Comparison of ENCODE assay signal across 8 mouse cellular contexts in the genomic region with DNA sequence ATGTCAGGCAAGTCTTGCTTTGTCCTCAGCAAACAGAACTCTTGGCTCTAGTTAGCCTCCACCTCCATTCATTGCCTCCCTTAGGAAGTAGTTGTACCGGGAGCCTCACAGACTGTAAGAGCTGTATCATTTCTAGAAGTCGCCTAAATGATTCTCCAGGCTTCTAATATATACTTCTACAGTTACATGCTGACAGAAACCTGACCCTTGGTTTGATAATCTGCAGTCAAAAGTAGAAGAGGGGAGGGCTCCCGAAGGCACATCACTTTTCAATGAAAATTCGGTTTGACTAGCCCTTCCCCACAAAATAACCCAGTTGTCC. TPM values are rescaled to one million over a fixed set of nuclear protein-coding genes. Genes with fewer than 3 reads are reported as not detected.
DNase-seq lines count a peak whose midpoint lies in the region; ATAC-seq and TF ChIP-seq lines count a peak whose summit lies in the region.

No protein-coding gene starts in this region.

- no peaks in the 10 kb centered on the region for H3K9me3 ChIP-seq in kidney, embryonic 15.5 days (replicated peaks)
- H3K9me3 ChIP-seq in forebrain, postnatal 0 days (ENCODE audit: low read length): no peaks in the 10 kb centered on the region
- H3K9me3 ChIP-seq in megakaryocyte, embryonic 14.5 days: no peaks in the 10 kb centered on the region

- 19% methylated on average over 4 of the region's 4 CpGs for WGBS in kidney, embryonic 15.5 days
- 2% methylated on average over 4 of the region's 4 CpGs for WGBS in bone marrow, adult 2 months
- WGBS in forebrain, postnatal 0 days: 26% methylated on average over 4 of the region's 4 CpGs

- ATAC-seq in kidney, embryonic 15.5 days (replicated peaks; ENCODE audit: low FRiP score): no peak
- no peak for ATAC-seq in forebrain, postnatal 0 days

- peak overlapping the region; percentile 52 for H3K4me2 ChIP-seq in kidney, embryonic 15.5 days
- H3K4me2 ChIP-seq in forebrain, postnatal 0 days (ENCODE audit: low read depth): no peak overlapping the region

- TF ChIP-seq POLR2A in bone marrow, adult 2 months (IDR thresholded peaks at IDR 0.05; ENCODE audit: borderline replicate concordance, control insufficient read depth, low read depth, low read length): no peak

- H3K4me1 ChIP-seq in kidney, embryonic 15.5 days: peaks cover 95% of the 10 kb centered on the region
- peaks cover 11% of the 10 kb centered on the region for H3K4me1 ChIP-seq in bone marrow, adult 2 months (ENCODE audit: control insufficient read depth, insufficient read depth, low read length)
- H3K4me1 ChIP-seq in forebrain, postnatal 0 days (ENCODE audit: insufficient read depth): peaks cover 8% of the 10 kb centered on the region; the same call in 1 of the 2 replicates
- H3K4me1 ChIP-seq in megakaryocyte, embryonic 14.5 days: peaks cover 85% of the 10 kb centered on the region

- peak overlapping the region; percentile 33 for H3K9ac ChIP-seq in kidney, embryonic 15.5 days
- H3K9ac ChIP-seq in forebrain, postnatal 0 days: no peak overlapping the region

- DNase-seq in kidney, postnatal 4 days: no peak
- DNase-seq in forebrain, postnatal 0 days: no peak
- no peak for DNase-seq in yolk sac, embryonic 10.5 days (ENCODE audit: low spot score)
- DNase-seq in right cerebral cortex, adult 18-20 months: no peak
- DNase-seq in urinary bladder, postnatal 14 days (ENCODE audit: low spot score): no peak

- H3K27ac ChIP-seq in kidney, embryonic 15.5 days: peak overlapping the region; percentile 94
- H3K27ac ChIP-seq in bone marrow, adult 2 months (ENCODE audit: control insufficient read depth, insufficient read depth, low read depth, low read length, poor library complexity): peak overlapping the region; percentile 95
- peak overlapping the region; percentile 29; the same call in 1 of the 2 replicates for H3K27ac ChIP-seq in forebrain, postnatal 0 days (ENCODE audit: low read depth, low read length)

- H3K27me3 ChIP-seq in kidney, embryonic 15.5 days: no peaks in the 10 kb centered on the region
- H3K27me3 ChIP-seq in forebrain, postnatal 0 days (ENCODE audit: insufficient read depth, low read length): no peaks in the 10 kb centered on the region
- no peaks in the 10 kb centered on the region for H3K27me3 ChIP-seq in megakaryocyte, embryonic 14.5 days (replicated peaks)

- H3K36me3 ChIP-seq in kidney, embryonic 15.5 days: peaks cover 29% of the 10 kb centered on the region
- no peaks in the 10 kb centered on the region for H3K36me3 ChIP-seq in forebrain, postnatal 0 days (ENCODE audit: insufficient read depth)
- peaks cover 64% of the 10 kb centered on the region for H3K36me3 ChIP-seq in megakaryocyte, embryonic 14.5 days (replicated peaks; ENCODE audit: low read length)

- peak overlapping the region; percentile 29; the same call in 1 of the 2 replicates for H3K4me3 ChIP-seq in kidney, embryonic 15.5 days (replicated peaks)
- peak overlapping the region; percentile 79 for H3K4me3 ChIP-seq in bone marrow, adult 2 months (replicated peaks; ENCODE audit: control insufficient read depth, low read depth, low read length)
- H3K4me3 ChIP-seq in forebrain, postnatal 0 days (ENCODE audit: low read depth, low read length): no peak overlapping the region
- H3K4me3 ChIP-seq in megakaryocyte, embryonic 14.5 days (replicated peaks): peak overlapping the region; percentile 91

- TF ChIP-seq CTCF in bone marrow, adult 2 months (IDR thresholded peaks at IDR 0.05; ENCODE audit: control insufficient read depth, insufficient read depth, low read length): no peak
- no peak for TF ChIP-seq CTCF in forebrain, postnatal 0 days (IDR thresholded peaks at IDR 0.05; ENCODE audit: low read depth)

RNA-seq across cellular contexts. Expression of gene Klf3, which starts 9.8 kb away (rescaled TPM):
- polyA plus RNA-seq in kidney, embryonic 15.5 days (2015; fragmentation: Nextera tagmentation; extraction: Ambion mirVana): 62.2 and 63.6 TPM in 2 replicates
- polyA plus RNA-seq in bone marrow, adult 2 months (2011; ENCODE audit: insufficient read depth, insufficient read length, low replicate concordance, missing spikeins): 60.7 and 72.8 TPM in 2 replicates
- total RNA-seq in forebrain, postnatal 0 days (2014; rRNA removed): 10.1 and 14.8 TPM in 2 replicates
- 29.7 and 33.7 TPM in 2 replicates for polyA plus RNA-seq in forebrain, postnatal 0 days (2015; fragmentation: Nextera tagmentation; extraction: Ambion mirVana)
- polyA plus RNA-seq in megakaryocyte, embryonic 14.5 days (2012; ENCODE audit: insufficient read depth, low replicate concordance): 73.1 and 120 TPM in 2 replicates

Comparison
In these comparisons a context has a peak if more than half of its experiments do, and no peak if none do; other contexts are left out.
1. H3K27ac ChIP-seq: peak in every context shown above with its lines; median percentile 95 in bone marrow, adult 2 months; 94 in kidney, embryonic 15.5 days; 29 in forebrain, postnatal 0 days.